Mouse (Mus musculus): Measurements from ENCODE around the gene Batf. TPM values are rescaled to one million over a fixed set of nuclear protein-coding genes. Genes with fewer than 3 reads are reported as not detected.

Batf gene
- total RNA-seq, 2 experiments from 2014 or later, result 1.1 to 1.9 TPM

- no peak for DNase-seq
Observed at GRCm38 (mm10) chr12:85726729-85727397, 40.4 kb downstream of the Batf start.

DNA sequence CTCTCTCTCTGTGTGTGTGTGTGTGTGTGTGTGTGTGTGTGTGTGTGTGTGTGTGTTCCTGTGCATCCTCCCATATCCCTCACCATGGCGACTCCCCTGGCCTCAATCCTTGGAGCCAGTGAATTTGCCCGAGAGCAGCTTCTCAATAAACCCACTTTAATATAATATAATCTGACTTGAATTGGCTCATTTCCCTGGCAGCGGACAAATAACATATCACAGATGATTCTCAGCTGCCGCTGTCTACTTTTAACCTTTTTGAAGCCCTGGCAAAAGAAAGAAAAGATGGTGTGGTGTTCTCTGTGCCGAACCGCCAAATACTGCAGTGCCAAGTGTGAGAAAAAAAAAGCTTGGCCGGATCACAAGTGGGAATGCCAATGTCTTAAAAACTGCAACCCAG, 41.7 kb downstream of the Batf start:
- DNase-seq, result no peak

DNA sequence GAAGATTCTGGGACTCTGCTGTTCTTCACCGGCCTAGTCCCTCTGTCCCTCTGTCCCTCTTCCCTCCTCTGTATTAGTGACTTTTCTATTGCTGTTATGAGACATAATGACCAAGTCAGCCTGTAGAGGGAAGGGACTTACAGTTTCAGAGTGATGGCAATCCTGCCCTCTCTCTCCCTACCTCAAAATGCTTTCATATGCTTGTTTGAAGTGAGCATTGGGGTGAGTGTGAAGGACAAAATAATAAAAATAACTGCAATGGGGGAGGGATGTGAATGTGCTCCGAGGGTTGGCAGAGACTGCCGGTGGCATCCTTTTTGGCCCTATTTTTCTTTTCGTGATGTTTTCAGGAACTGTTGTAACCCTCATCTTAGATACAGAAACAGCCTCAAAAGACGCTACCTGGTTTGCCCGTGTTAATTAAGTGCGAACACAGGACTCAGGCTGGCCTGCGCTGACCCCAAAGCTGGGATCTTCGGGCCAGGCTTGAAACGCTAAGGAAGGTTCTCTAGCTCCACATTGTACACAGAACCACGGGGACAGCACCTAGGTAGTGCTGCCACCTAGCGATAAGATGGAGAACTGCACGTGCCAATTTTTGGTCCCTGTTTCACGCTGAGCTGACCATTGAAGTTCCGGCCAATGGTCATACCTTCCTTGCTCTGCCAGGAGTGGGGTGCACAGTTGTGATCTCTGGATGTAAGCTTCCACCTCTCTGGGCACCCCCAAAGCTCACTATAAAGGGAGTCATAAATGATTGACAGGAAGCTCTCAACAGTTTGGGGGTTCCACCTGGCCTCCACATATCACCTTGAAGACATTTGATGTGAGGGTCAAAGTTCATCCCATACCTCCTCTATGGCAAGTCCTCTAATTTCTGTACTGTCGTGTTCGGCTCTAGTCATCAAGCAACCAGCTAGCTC, 42.8 kb downstream of the Batf start:
- DNase-seq, result peak; percentile 61 to 84

- no peak for DNase-seq
Observed at GRCm38 (mm10) chr12:85729945-85730290, 43.4 kb downstream of the Batf start.

- DNase-seq, result peak in 1 of 2 experiments; percentile 34
Observed at GRCm38 (mm10) chr12:85736203-85736602, 49.7 kb downstream of the Batf start.

GRCm38 (mm10) chr12:85736960-85737359, 50.5 kb downstream of the Batf start:
- no peak for DNase-seq

GRCm38 (mm10) chr12:85745827-85746695, 59.6 kb downstream of the Batf start, which contains the start of gene Flvcr2:
Gene Flvcr2 (plus strand): TSS chr12:85746539.
- peak; percentile 88 for DNase-seq

DNA sequence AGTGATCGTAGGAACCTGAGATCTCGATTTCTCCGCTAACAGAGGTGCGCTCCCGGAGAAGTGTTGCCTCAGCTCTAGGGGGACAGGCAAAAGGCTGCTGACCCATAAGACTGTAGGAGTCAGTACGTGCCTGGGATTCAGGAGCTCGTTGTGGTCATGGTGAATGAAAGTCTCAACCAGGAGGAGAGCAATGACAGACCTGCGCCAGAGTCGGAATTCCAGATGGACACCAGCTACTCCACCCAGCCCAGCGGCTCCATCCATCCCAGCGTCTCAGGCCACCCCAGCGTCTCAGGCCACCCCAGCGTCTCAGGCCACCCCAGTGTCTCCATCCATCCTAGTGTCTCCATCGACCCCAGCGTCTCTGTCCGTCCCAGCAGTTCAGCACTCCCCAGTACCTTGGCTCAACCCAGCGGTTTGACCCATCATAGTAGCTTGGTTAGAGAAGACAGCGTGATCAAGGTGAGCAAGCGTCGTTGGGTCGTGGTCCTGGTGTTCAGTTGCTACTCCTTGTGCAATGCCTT, 60.3 kb downstream of the Batf start:
- DNase-seq, result no peak

GRCm38 (mm10) chr12:85747343-85747742, 60.9 kb downstream of the Batf start:
- no peak for DNase-seq

DNA sequence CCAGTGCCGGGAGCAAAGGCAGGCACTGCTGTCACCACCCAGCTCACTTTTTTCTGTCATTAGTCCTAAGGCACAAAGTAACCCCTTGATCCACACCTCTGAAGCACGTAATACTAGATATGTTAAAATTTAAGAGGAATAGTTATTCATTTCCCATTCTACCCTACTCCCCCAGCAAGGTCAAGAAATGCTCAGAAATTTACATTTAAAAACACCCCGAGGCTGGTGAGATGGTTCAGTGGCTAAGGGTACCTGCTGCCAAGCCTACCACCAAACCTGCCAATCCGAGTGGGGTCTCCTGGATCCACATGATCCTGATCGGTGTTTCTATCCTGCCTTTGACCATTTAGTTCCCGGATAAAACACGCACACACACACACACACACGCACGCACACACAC, 63.4 kb downstream of the Batf start:
- DNase-seq, result no peak

DNA sequence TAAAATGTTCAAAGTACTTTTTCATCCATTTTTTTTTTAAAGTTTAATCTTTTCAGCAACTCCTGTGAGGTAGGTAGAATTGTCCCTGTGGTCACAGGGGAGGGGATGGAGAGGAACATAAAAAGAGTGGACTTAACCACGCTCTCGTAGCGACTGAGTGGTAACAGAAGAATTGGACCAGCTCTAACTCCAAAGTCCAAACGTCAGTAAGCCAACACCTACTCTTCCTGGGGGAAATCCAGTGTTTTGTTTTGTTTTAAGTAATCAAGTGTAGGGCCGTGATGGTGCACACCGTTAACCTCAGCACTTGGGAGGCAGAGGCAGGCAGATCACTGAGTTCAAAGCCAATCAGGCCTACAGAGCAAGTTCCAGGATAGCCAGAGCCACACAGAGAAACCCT, 65.6 kb downstream of the Batf start:
- no peak for DNase-seq

- no peak for DNase-seq
Observed at GRCm38 (mm10) chr12:85753223-85753622, 66.8 kb downstream of the Batf start.

GRCm38 (mm10) chr12:85754611-85755265, 68.3 kb downstream of the Batf start:
- no peak for DNase-seq

DNA sequence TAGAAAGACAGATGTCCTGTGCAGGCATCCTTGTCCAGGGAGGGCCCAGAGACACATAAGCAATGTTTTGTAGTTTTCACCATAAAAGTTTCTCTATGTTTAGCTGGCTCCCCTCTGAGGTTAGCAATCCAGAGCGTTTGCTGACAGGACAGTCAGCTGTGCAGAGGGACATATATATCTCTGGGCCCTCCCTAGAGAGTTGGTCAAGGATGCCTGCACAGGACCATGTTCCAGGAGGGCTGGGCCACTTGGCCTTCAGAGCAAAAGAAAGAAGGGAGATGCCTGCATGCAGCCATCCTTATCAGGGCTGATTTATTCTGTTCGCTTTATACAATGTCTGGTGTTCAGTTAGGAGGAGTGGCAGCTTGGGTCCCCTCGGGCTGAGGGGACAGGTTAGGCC, 70.0 kb downstream of the Batf start:
- DNase-seq, result no peak

DNA sequence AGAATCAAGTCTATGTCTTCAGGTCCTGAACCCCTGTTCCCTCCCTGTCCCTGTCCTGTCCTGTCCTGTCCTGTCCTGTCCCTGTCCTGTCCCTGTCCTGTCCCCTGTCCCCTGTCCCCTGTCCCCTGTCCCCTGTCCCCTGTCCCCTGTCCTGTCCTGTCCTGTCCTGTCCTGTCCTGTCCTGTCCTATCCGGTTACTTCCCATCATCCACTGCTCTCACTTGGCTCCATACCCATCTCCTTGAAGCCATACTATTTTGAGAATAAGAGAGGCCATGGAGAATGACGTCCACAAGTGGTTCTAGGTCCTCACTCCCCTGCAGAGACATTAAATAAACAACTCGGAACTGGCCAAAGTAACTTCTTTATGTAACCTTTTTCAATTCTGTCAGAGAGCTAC, 70.6 kb downstream of the Batf start:
- DNase-seq, result peak; percentile 25 to 38

Small RNA genes lying within 50 kb of the gene (microRNA-seq; reads per million reads assigned to microRNA genes)
- 0 reads per million in 2 experiments for gene Gm47285

Other genes with a start within 250 kb of the Batf start
- gene Fos, start 212.8 kb upstream of the Batf start, total RNA-seq (2021), result 1 to 10 TPM; 2.1 to 5.4 TPM
- 10 to 100 TPM; 14.8 to 16.5 TPM for gene Jdp2, start 87.6 kb upstream of the Batf start, total RNA-seq (2021)
- gene Flvcr2, start 59.9 kb downstream of the Batf start, total RNA-seq (2021), result 1 to 10 TPM; 2.2 to 3.2 TPM
- 1 to 10 TPM; 4.7 to 8.0 TPM for gene Erg28, start 137.9 kb downstream of the Batf start, total RNA-seq (2021)
- gene Ttll5, start 138.0 kb downstream of the Batf start, total RNA-seq (2021), result 10 to 100 TPM; 13.2 to 15.8 TPM

Measured in heart, adult 18-20 months (tissue).